Mouse (Mus musculus) kidney, postnatal 0 days (tissue): ENCODE results near the gene Dazap1. TPM values are rescaled to one million over a fixed set of nuclear protein-coding genes. Genes with fewer than 3 reads are reported as not detected.

ENCODE experiments used
- ATAC-seq: fragments of 200-750 bp; cut with Nextera tagmentation; replicated peaks from 2 replicates; pipeline ENCODE4 v1.8.0; 2017; ENCODE audit warnings: low read depth, moderate number of reproducible peaks, moderate TSS enrichment, moderate library complexity; ENCODE audit not compliant: low FRiP score
- DNase-seq: peaks from one replicate; pipeline ENCODE4 v3.0.0-alpha.2; 2016; ENCODE audit warnings: low spot score
- H3K27ac ChIP-seq: fragments of 300-500 bp; sonication (generic); 2 replicates; pipeline ENCODE4 v1.5.1; 2014; ENCODE audit warnings: mild to moderate bottlenecking
- H3K27me3 ChIP-seq: fragments of 300-500 bp; sonication (generic); 2 replicates; pipeline ENCODE4 v1.6.1; 2014; ENCODE audit warnings: low read length, mixed read lengths; ENCODE audit not compliant: insufficient read depth
- H3K36me3 ChIP-seq: fragments of 300-500 bp; sonication (generic); 2 replicates; pipeline ENCODE4 v1.6.1; 2014; ENCODE audit warnings: low read length, mixed read lengths; ENCODE audit not compliant: insufficient read depth
- H3K4me1 ChIP-seq: fragments of 300-500 bp; sonication (generic); replicated peaks from 2 replicates; pipeline ENCODE4 v1.6.1; 2014; ENCODE audit warnings: antibody characterized with exemption, low read length, mixed read lengths; ENCODE audit not compliant: insufficient read depth
- H3K4me2 ChIP-seq: fragments of 300-500 bp; sonication (generic); 2 replicates; pipeline ENCODE4 v1.6.1; 2014; ENCODE audit warnings: mild to moderate bottlenecking, low read length, moderate library complexity, mixed read lengths
- H3K4me3 ChIP-seq: fragments of 300-500 bp; sonication (generic); replicated peaks from 2 replicates; pipeline ENCODE4 v1.5.1; 2014; ENCODE audit warnings: low read depth, low read length
- H3K9ac ChIP-seq: fragments of 300-500 bp; sonication (generic); 2 replicates; pipeline ENCODE4 v1.6.1; 2014; ENCODE audit warnings: low read depth, low read length
- H3K9me3 ChIP-seq: fragments of 300-500 bp; sonication (generic); replicated peaks from 2 replicates; pipeline ENCODE4 v1.6.1; 2016; ENCODE audit warnings: low read length, inconsistent platforms, mixed read lengths
- CTCF ChIP-seq: IDR thresholded peaks from 2 replicates; pipeline ENCODE4 v1.5.1; 2016; ENCODE audit warnings: antibody characterized with exemption, low read depth, mild to moderate bottlenecking, moderate library complexity
- WGBS: fragments of 180-500 bp; shearing (Covaris S2); extraction: QIAGEN DNeasy Blood & Tissue Kit; methylation state at CpG from one replicate; pipeline ENCODE4 v1.1.7; 2014; 5-methylcytosine and 5-hydroxymethylcytosine counted together
- polyA plus RNA-seq: library from polyadenylated mRNA; unstranded; fragments of >200 nt; fragmentation: Nextera tagmentation; extraction: Ambion mirVana; gene quantifications from 2 replicates; pipeline ENCODE4 v1.2.1, GENCODE M21; 2015

Gene Dazap1
- polyA plus RNA-seq, 1 experiment from 2014 or later = 43.7 TPM

DNA sequence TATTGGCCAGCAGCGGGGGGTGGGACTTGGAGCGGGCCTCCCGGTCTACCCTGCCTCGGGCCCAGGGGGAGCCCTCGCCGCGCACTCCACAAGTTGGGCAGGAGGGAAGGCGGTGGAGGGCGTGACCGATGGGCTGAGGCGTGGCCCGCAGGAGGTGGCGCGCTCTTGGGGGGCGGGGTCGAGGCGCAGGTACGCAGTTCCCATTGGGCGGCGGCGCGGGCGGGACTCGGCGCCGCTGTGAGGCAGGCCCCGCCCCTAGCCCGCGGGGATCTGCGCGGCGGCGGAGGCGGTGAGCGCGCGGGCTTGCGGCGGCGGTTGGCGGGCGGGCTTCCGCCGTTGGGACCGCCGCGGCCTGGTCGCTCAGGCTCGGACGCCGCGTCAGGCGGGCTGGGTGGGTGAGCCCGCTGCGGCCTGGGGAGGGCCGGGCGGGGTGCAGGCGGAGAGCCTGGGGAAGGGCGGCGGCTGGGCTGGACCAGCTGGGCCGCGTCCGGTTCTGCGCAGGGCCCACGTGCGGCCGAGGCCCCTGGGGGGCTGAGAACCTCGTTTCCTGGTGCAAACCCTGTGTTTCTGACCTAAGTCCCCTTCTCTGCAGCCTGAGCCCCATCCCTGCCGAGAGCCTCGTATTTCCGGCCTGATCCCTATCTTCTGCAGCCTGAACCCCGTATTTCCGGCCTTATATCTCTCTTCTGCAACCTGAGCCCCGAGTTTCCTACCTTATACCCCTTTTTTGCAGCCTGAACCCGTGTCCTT lies 34.7 kb upstream of the Dazap1 start, which contains the start of gene Mum1:
Mum1 (plus strand) TSS at position 19 of the 750 bp plus-strand sequence.
- peak within 1 kb of the TSS; percentile 84 for H3K4me3 ChIP-seq
- TF ChIP-seq CTCF = peak; percentile 83
- no peaks in the 10 kb centered on the region for H3K9me3 ChIP-seq
- peak within 1 kb of the TSS; percentile 91 for H3K9ac ChIP-seq
- under 1% methylated on average over 58 of the region's 75 CpGs for WGBS
- peaks cover 24% of the 10 kb centered on the region for H3K4me1 ChIP-seq
- H3K27me3 ChIP-seq = no peaks in the 10 kb centered on the region
- DNase-seq (peak; percentile 99), ATAC-seq (peak; percentile 99)
- peaks cover 14% of the 10 kb centered on the region; the same call in 1 of the 2 replicates for H3K36me3 ChIP-seq
- H3K27ac ChIP-seq = peak within 1 kb of the TSS; percentile 91
- peak within 1 kb of the TSS; percentile 93 for H3K4me2 ChIP-seq

DNA sequence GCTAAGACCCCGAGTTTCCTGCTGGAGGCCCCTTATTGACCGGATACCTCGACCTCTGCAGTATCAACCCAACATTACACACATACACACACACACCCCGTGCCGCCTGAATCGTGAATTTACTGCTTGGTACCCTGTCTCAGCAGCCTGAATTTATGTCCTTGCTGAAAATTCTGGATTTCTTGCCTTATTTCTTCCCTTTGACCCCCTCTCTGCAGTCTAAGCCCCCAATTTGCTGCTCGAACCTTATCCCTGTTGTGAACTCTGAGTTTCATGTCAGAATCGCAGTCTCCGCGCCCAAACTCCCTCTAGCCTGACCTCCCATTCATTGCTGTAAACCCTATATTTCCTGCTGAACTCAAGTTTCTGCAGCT lies 34.1 kb upstream of the Dazap1 start:
- Histone ChIP-seq H3K36me3 (peaks cover 20% of the 10 kb centered on the region; the same call in 1 of the 2 replicates), H3K4me3 (peak overlapping the region; percentile 84), H3K27me3 (no peaks in the 10 kb centered on the region), H3K4me2 (peak overlapping the region; percentile 93), H3K27ac (peak overlapping the region; percentile 91), H3K9me3 (no peaks in the 10 kb centered on the region), H3K4me1 (peaks cover 24% of the 10 kb centered on the region), H3K9ac (peak overlapping the region; percentile 91)
- WGBS = under 1% methylated on average over 10 of the region's 10 CpGs
- TF ChIP-seq CTCF = no peak
- no peak for DNase-seq
- no peak for ATAC-seq

DNA sequence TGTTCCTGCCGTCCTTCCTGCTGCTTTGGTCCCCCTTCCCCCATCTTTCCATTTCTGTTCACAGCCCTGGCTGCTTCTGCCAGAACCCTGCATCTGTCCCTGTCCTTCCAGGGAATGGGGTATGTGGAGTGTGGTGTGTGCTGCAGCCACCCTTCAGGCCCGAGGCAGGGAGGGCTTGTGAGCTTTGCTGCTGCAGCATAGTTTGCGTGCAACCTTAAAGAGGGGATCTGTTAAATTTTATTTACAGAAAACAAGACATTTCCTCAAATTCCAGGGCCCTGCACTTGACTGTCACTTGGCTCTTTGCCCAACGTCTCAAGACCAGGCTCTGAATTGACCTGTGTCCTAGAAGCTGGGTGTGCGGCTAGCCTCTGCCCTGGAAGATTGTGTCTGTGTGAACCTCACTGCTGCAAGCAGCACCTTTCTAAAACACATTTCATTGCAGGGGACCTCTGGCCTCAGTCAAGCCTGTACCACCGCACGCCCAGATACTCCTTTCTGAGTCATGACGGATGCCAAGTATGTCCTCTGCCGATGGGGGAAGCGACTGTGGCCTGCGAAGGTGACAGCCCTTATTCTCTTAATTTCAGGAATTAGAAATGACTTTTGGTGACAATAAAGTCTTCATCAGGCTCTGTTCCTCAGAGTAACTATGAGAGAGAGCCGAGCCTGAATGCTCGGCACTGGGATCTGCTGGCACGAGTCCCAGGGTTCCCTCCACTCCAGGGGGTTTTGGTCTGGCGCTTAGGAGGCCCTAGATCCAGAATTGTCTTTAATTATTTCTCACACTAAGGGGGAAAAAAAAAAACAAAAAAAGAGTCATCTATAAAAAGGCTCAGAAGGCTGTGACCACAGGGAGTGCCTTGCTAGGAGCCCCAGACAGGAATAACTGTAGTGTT lies 33.2 kb upstream of the Dazap1 start:
- Histone ChIP-seq H3K27me3 (no peaks in the 10 kb centered on the region), H3K27ac (peak overlapping the region; percentile 54), H3K4me2 (peak overlapping the region; percentile 93), H3K9me3 (no peaks in the 10 kb centered on the region), H3K9ac (peak overlapping the region; percentile 91), H3K36me3 (peaks cover 30% of the 10 kb centered on the region), H3K4me3 (peak overlapping the region; percentile 84; the same call in 1 of the 2 replicates), H3K4me1 (peaks cover 26% of the 10 kb centered on the region)
- TF ChIP-seq CTCF = no peak
- no peak for DNase-seq
- 33% methylated on average over 15 of the region's 15 CpGs for WGBS
- ATAC-seq = no peak

DNA sequence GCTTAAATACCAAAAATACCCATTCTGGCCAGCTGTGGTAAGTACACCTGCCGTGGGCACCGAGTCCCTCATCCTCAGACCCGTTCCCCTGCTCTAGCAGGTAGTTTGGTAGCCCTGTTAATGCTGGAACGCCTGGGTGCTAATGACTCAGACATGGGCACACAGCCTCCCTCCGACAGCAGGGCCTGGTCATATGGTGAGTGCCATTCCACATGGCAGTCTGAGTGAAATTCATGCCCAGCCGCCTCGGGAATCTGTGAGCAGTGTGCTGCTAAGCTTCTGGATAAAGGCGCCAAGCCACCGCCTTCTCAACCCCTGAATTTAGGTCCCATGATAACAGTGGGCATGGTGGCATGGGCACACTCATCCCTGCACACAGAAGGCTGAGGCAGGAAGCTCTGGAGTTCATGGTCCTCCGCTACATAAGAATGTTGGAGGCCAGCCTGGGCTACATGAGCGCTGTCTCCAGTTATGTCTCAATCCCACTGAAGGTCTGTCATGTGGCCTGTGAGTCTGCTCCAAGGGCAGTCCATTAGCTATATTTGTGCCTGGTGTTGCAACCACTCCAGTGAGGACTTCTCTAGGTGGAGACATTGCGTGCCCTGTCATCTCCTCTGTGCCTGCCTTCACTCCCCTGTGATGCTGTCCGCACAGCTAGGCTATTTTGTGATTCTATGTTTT lies 25.0 kb upstream of the Dazap1 start:
- H3K4me1 ChIP-seq = peaks cover 4% of the 10 kb centered on the region; the same call in 1 of the 2 replicates
- H3K4me2 ChIP-seq = no peak overlapping the region
- DNase-seq (no peak), ATAC-seq (no peak)
- WGBS = 94% methylated on average over 13 of the region's 13 CpGs
- H3K27me3 ChIP-seq = no peaks in the 10 kb centered on the region
- peaks cover 88% of the 10 kb centered on the region for H3K36me3 ChIP-seq
- H3K9ac ChIP-seq = no peak overlapping the region
- no peaks in the 10 kb centered on the region for H3K9me3 ChIP-seq
- H3K27ac ChIP-seq = no peak overlapping the region
- TF ChIP-seq CTCF = no peak
- no peak overlapping the region for H3K4me3 ChIP-seq

DNA sequence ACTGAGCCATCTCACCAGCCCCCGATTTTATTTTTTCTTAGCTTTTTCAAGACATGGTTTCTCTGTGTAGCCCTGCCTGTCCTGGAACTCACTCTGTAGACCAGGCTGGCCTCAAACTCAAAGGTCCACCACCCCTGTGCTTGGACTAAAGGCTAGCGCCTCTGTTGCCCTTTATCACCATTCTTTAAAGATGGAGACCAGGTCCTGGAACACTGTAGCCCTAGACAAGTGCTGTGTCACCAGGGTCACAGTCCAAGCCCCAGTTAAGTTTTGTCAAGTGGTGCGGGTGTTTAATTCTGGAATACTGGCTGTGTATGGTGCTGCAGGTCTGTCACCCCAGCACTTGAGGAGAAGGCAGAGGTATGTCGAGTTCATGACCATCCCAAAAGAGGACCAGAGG lies 24.3 kb upstream of the Dazap1 start:
- Histone ChIP-seq H3K4me3 (no peak overlapping the region), H3K27ac (no peak overlapping the region), H3K4me2 (no peak overlapping the region), H3K27me3 (no peaks in the 10 kb centered on the region), H3K4me1 (peaks cover 4% of the 10 kb centered on the region; the same call in 1 of the 2 replicates), H3K9ac (no peak overlapping the region), H3K36me3 (peaks cover 86% of the 10 kb centered on the region), H3K9me3 (no peaks in the 10 kb centered on the region)
- DNase-seq (no peak), ATAC-seq (no peak)
- WGBS = 86% methylated on average over 4 of the region's 4 CpGs
- no peak for TF ChIP-seq CTCF

DNA sequence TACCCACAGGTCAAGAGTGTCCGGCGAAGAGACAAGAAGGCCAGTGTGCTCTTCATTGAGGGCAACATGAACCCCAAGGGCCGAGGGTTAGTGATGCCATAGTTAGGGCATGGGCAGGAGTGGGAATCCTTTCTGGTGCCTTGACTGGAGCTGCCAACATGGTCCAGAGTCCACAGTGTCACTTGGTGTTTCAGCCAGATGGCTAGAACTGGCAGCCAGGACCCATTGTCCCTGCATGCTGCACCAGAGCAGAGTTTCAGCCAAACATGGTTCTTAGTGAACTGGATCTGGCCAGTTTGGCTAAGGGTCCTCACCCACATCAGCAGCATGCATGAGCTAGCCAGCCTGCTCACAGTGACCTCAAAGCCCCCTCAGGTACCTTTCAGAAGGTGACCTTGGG lies 23.0 kb upstream of the Dazap1 start:
- H3K4me1 ChIP-seq = peaks cover under 1% of the 10 kb centered on the region; the same call in 1 of the 2 replicates
- ATAC-seq (no peak), DNase-seq (no peak)
- no peak for TF ChIP-seq CTCF
- peaks cover 84% of the 10 kb centered on the region for H3K36me3 ChIP-seq
- no peak overlapping the region for H3K4me3 ChIP-seq
- no peaks in the 10 kb centered on the region for H3K27me3 ChIP-seq
- no peaks in the 10 kb centered on the region for H3K9me3 ChIP-seq
- WGBS = 88% methylated on average over 3 of the region's 3 CpGs
- no peak overlapping the region for H3K9ac ChIP-seq
- H3K4me2 ChIP-seq = no peak overlapping the region
- H3K27ac ChIP-seq = no peak overlapping the region
